ENCODE assay signal across 23 mouse cellular contexts in genomic region chr17:56273482-56273881, GRCm38 (mm10). TPM values are rescaled to one million over a fixed set of nuclear protein-coding genes. Genes with fewer than 3 reads are reported as not detected.
DNase-seq lines count a peak whose midpoint lies in the region; ATAC-seq and TF ChIP-seq lines count a peak whose summit lies in the region.
"Had no signal": no experiment of that assay in that cellular context is flagged by ENCODE, and none has a peak within 500 bp of the region (broad histone marks: within the 10 kb centered on the region; RNA-seq: fewer than 3 reads in every experiment).

No protein-coding gene starts in this region.

- H3K9ac ChIP-seq in heart, postnatal 0 days (replicated peaks; ENCODE audit: low read depth, low read length): no peak overlapping the region
- 0 out of 2 replicates have a peak overlapping the region, but pooled peaks have one; percentile 16 for H3K9ac ChIP-seq in liver, embryonic 15.5 days
- H3K9ac ChIP-seq in liver, embryonic 12.5 days: no peak overlapping the region
- H3K9ac ChIP-seq in intestine, postnatal 0 days (ENCODE audit: low read depth, low read length): no peak overlapping the region
- no peak overlapping the region for H3K9ac ChIP-seq in stomach, embryonic 15.5 days
- H3K9ac ChIP-seq: forebrain, postnatal 0 days; heart, embryonic 15.5 days; hindbrain, embryonic 15.5 days; neural tube, embryonic 12.5 days had no signal

- H3K4me3 ChIP-seq in heart, postnatal 0 days (ENCODE audit: low read depth, low read length): no peak overlapping the region
- no peak overlapping the region for H3K4me3 ChIP-seq in liver, embryonic 15.5 days (replicated peaks)
- no peak overlapping the region for H3K4me3 ChIP-seq in liver, embryonic 12.5 days
- H3K4me3 ChIP-seq in intestine, postnatal 0 days (ENCODE audit: low read depth, low read length): no peak overlapping the region
- no peak overlapping the region for H3K4me3 ChIP-seq in stomach, embryonic 15.5 days (replicated peaks)
- H3K4me3 ChIP-seq: erythroblast, embryonic 14.5 days; heart, embryonic 15.5 days; hindbrain, embryonic 15.5 days; neural tube, embryonic 12.5 days had no signal

- no peak overlapping the region for H3K4me2 ChIP-seq in heart, postnatal 0 days (ENCODE audit: low read depth, low read length)
- H3K4me2 ChIP-seq in liver, embryonic 15.5 days: no peak overlapping the region; the same call in 1 of the 2 replicates
- H3K4me2 ChIP-seq in liver, embryonic 12.5 days: no peak overlapping the region
- H3K4me2 ChIP-seq in intestine, postnatal 0 days (replicated peaks; ENCODE audit: low read depth): peak overlapping the region; percentile 13; the same call in 1 of the 2 replicates
- H3K4me2 ChIP-seq in stomach, embryonic 15.5 days: no peak overlapping the region
- H3K4me2 ChIP-seq: heart, embryonic 15.5 days; hindbrain, embryonic 15.5 days; lung, embryonic 14.5 days; neural tube, embryonic 12.5 days had no signal

- peaks cover 37% of the 10 kb centered on the region for H3K36me3 ChIP-seq in heart, postnatal 0 days (replicated peaks; ENCODE audit: control insufficient read depth, insufficient read depth, low read length)
- peaks cover 47% of the 10 kb centered on the region for H3K36me3 ChIP-seq in liver, embryonic 15.5 days (replicated peaks)
- peaks cover 43% of the 10 kb centered on the region for H3K36me3 ChIP-seq in liver, embryonic 12.5 days
- H3K36me3 ChIP-seq in intestine, postnatal 0 days (ENCODE audit: control insufficient read depth, insufficient read depth): peaks cover 45% of the 10 kb centered on the region
- H3K36me3 ChIP-seq in stomach, embryonic 15.5 days: peaks cover 17% of the 10 kb centered on the region
- H3K36me3 ChIP-seq: hindbrain, embryonic 15.5 days; neural tube, embryonic 12.5 days had no signal

- no peak for TF ChIP-seq CTCF in heart, postnatal 0 days (IDR thresholded peaks at IDR 0.05; ENCODE audit: low read depth)
- no peak for TF ChIP-seq CTCF in intestine, postnatal 0 days (IDR thresholded peaks at IDR 0.05; ENCODE audit: low read depth)

- intact Hi-C loops in heart, postnatal 25 days (cut with DNase I): no loop called here

- H3K4me1 ChIP-seq in heart, postnatal 0 days (ENCODE audit: control insufficient read depth, insufficient read depth): peaks cover 26% of the 10 kb centered on the region; the same call in 1 of the 2 replicates
- peaks cover 69% of the 10 kb centered on the region for H3K4me1 ChIP-seq in liver, embryonic 15.5 days (replicated peaks)
- peaks cover 64% of the 10 kb centered on the region for H3K4me1 ChIP-seq in liver, embryonic 12.5 days
- no peaks in the 10 kb centered on the region for H3K4me1 ChIP-seq in intestine, postnatal 0 days (replicated peaks; ENCODE audit: control insufficient read depth, insufficient read depth, low read length)
- peaks cover 24% of the 10 kb centered on the region; the same call in 1 of the 2 replicates for H3K4me1 ChIP-seq in stomach, embryonic 15.5 days

- TF ChIP-seq EP300 in heart, postnatal 0 days (IDR thresholded peaks at IDR 0.05; ENCODE audit: low read depth): no peak

- ATAC-seq in heart, postnatal 0 days (ENCODE audit: insufficient read depth, low read depth): no peak
- no peak for ATAC-seq in liver, embryonic 15.5 days (ENCODE audit: insufficient read depth)
- ATAC-seq in liver, embryonic 12.5 days: no peak
- no peak for ATAC-seq in intestine, postnatal 0 days
- no peak for ATAC-seq in stomach, embryonic 15.5 days (ENCODE audit: insufficient read depth, low FRiP score, low read depth)
- ATAC-seq: forebrain, postnatal 0 days had no signal

- no peaks in the 10 kb centered on the region for H3K9me3 ChIP-seq in heart, postnatal 0 days (replicated peaks; ENCODE audit: control insufficient read depth, low read length)
- no peaks in the 10 kb centered on the region for H3K9me3 ChIP-seq in liver, embryonic 15.5 days (replicated peaks)
- H3K9me3 ChIP-seq in liver, embryonic 12.5 days (replicated peaks): no peaks in the 10 kb centered on the region
- H3K9me3 ChIP-seq in intestine, postnatal 0 days (ENCODE audit: control insufficient read depth): no peaks in the 10 kb centered on the region
- H3K9me3 ChIP-seq in stomach, embryonic 15.5 days: no peaks in the 10 kb centered on the region
- H3K9me3 ChIP-seq: heart, embryonic 15.5 days; hindbrain, embryonic 15.5 days; neural tube, embryonic 12.5 days had no signal

- 73% methylated on average over 7 of the region's 7 CpGs for WGBS in heart, postnatal 0 days
- WGBS in liver, embryonic 15.5 days (ENCODE audit: insufficient replicate concordance): 79% methylated on average over 7 of the region's 7 CpGs
- 85% methylated on average over 7 of the region's 7 CpGs for WGBS in liver, embryonic 12.5 days (ENCODE audit: insufficient replicate concordance)
- WGBS in intestine, postnatal 0 days: 77% methylated on average over 7 of the region's 7 CpGs
- WGBS in stomach, embryonic 15.5 days: 89% methylated on average over 7 of the region's 7 CpGs

- no peaks in the 10 kb centered on the region for H3K27me3 ChIP-seq in heart, postnatal 0 days (ENCODE audit: control insufficient read depth, insufficient read depth, low read length)
- H3K27me3 ChIP-seq in liver, embryonic 15.5 days: no peaks in the 10 kb centered on the region
- H3K27me3 ChIP-seq in liver, embryonic 12.5 days (replicated peaks): no peaks in the 10 kb centered on the region
- H3K27me3 ChIP-seq in intestine, postnatal 0 days (replicated peaks; ENCODE audit: control insufficient read depth, insufficient read depth, low read length): no peaks in the 10 kb centered on the region
- no peaks in the 10 kb centered on the region for H3K27me3 ChIP-seq in stomach, embryonic 15.5 days (replicated peaks)
- H3K27me3 ChIP-seq: heart, embryonic 15.5 days; hindbrain, embryonic 15.5 days; neural tube, embryonic 12.5 days had no signal

- DNase-seq in heart, postnatal 0 days (ENCODE audit: low spot score): no peak
- no peak for DNase-seq in heart, postnatal 25 days (ENCODE audit: low spot score)
- DNase-seq in thymus, adult 18-20 months: no peak
- DNase-seq: adrenal gland, adult 8-10 months; cerebellum, adult 8-10 months; forebrain, postnatal 0 days; lung, embryonic 14.5 days; right cerebral cortex, postnatal 25 days had no signal

- H3K27ac ChIP-seq in heart, postnatal 0 days (ENCODE audit: low read depth): peak overlapping the region; percentile 23; the same call in 1 of the 2 replicates
- H3K27ac ChIP-seq in liver, embryonic 15.5 days (replicated peaks): peak overlapping the region; percentile 51; the same call in 1 of the 2 replicates
- H3K27ac ChIP-seq in liver, embryonic 12.5 days: no peak overlapping the region
- H3K27ac ChIP-seq in intestine, postnatal 0 days (ENCODE audit: low read depth, low read length): peak overlapping the region; percentile 17
- H3K27ac ChIP-seq in stomach, embryonic 15.5 days: peak overlapping the region; percentile 35; the same call in 1 of the 2 replicates
- H3K27ac ChIP-seq: hindbrain, embryonic 15.5 days; neural tube, embryonic 12.5 days had no signal

RNA-seq across cellular contexts. Expression of gene Ticam1, which starts 3.1 kb away (rescaled TPM):
- total RNA-seq in heart, postnatal 0 days (2014; rRNA removed; ENCODE audit: low replicate concordance): 12.3 and 13.8 TPM in 2 replicates
- polyA plus RNA-seq in heart, postnatal 0 days (2015; fragmentation: Nextera tagmentation; extraction: Ambion mirVana): 4.4 and 4.6 TPM in 2 replicates
- 1 to 10 TPM; 7.6 to 9.8 TPM for total RNA-seq in heart, postnatal 25 days (2021)
- 3.2 and 3.7 TPM in 2 replicates for polyA plus RNA-seq in liver, embryonic 15.5 days (2015; fragmentation: Nextera tagmentation; extraction: Ambion mirVana)
- 3.8 and 4.1 TPM in 2 replicates for polyA plus RNA-seq in liver, embryonic 12.5 days (2016; fragmentation: Nextera tagmentation; extraction: Ambion mirVana)
- polyA plus RNA-seq in intestine, postnatal 0 days (2015; fragmentation: Nextera tagmentation; extraction: Ambion mirVana): 15.8 and 16.0 TPM in 2 replicates
- polyA plus RNA-seq in stomach, embryonic 15.5 days (2015; fragmentation: Nextera tagmentation; extraction: Ambion mirVana): 6.6 and 7.8 TPM in 2 replicates

RNA-seq across cellular contexts. Expression of gene Fem1a, which starts 16.9 kb away (rescaled TPM):
- 82.1 and 84.3 TPM in 2 replicates for total RNA-seq in heart, postnatal 0 days (2014; rRNA removed; ENCODE audit: low replicate concordance)
- polyA plus RNA-seq in heart, postnatal 0 days (2015; fragmentation: Nextera tagmentation; extraction: Ambion mirVana): 29.5 and 37.1 TPM in 2 replicates
- total RNA-seq in heart, postnatal 25 days (2021): 100 to 1,000 TPM; 102 to 105 TPM
- polyA plus RNA-seq in liver, embryonic 15.5 days (2015; fragmentation: Nextera tagmentation; extraction: Ambion mirVana): 5.7 and 6.4 TPM in 2 replicates
- 10.2 and 10.7 TPM in 2 replicates for polyA plus RNA-seq in liver, embryonic 12.5 days (2016; fragmentation: Nextera tagmentation; extraction: Ambion mirVana)
- polyA plus RNA-seq in intestine, postnatal 0 days (2015; fragmentation: Nextera tagmentation; extraction: Ambion mirVana): 7.0 and 8.0 TPM in 2 replicates
- polyA plus RNA-seq in stomach, embryonic 15.5 days (2015; fragmentation: Nextera tagmentation; extraction: Ambion mirVana): 12.7 and 13.0 TPM in 2 replicates

RNA-seq across cellular contexts. Expression of gene Plin3, which starts 19.2 kb away (rescaled TPM):
- total RNA-seq in heart, postnatal 0 days (2014; rRNA removed; ENCODE audit: low replicate concordance): 76.8 and 78.5 TPM in 2 replicates
- 70.9 and 73.0 TPM in 2 replicates for polyA plus RNA-seq in heart, postnatal 0 days (2015; fragmentation: Nextera tagmentation; extraction: Ambion mirVana)
- total RNA-seq in heart, postnatal 25 days (2021): 100 to 1,000 TPM; 154 to 171 TPM
- 33.3 and 36.0 TPM in 2 replicates for polyA plus RNA-seq in liver, embryonic 15.5 days (2015; fragmentation: Nextera tagmentation; extraction: Ambion mirVana)
- 28.3 and 30.2 TPM in 2 replicates for polyA plus RNA-seq in liver, embryonic 12.5 days (2016; fragmentation: Nextera tagmentation; extraction: Ambion mirVana)
- 521 and 545 TPM in 2 replicates for polyA plus RNA-seq in intestine, postnatal 0 days (2015; fragmentation: Nextera tagmentation; extraction: Ambion mirVana)
- 90.7 and 93.1 TPM in 2 replicates for polyA plus RNA-seq in stomach, embryonic 15.5 days (2015; fragmentation: Nextera tagmentation; extraction: Ambion mirVana)

RNA-seq across cellular contexts. Expression of gene Arrdc5, which starts 26.6 kb away (rescaled TPM):
- not detected in 2 replicates for total RNA-seq in heart, postnatal 0 days (2014; rRNA removed; ENCODE audit: low replicate concordance)
- polyA plus RNA-seq in heart, postnatal 0 days (2015; fragmentation: Nextera tagmentation; extraction: Ambion mirVana): not detected in 2 replicates
- not detected for total RNA-seq in heart, postnatal 25 days (2021)
- polyA plus RNA-seq in liver, embryonic 15.5 days (2015; fragmentation: Nextera tagmentation; extraction: Ambion mirVana): not detected in 2 replicates
- polyA plus RNA-seq in liver, embryonic 12.5 days (2016; fragmentation: Nextera tagmentation; extraction: Ambion mirVana): not detected in 2 replicates
- not detected in 2 replicates for polyA plus RNA-seq in intestine, postnatal 0 days (2015; fragmentation: Nextera tagmentation; extraction: Ambion mirVana)
- not detected in 2 replicates for polyA plus RNA-seq in stomach, embryonic 15.5 days (2015; fragmentation: Nextera tagmentation; extraction: Ambion mirVana)
- total RNA-seq: adrenal gland, adult 8-10 months; forebrain, postnatal 0 days; gastrocnemius, adult 8-10 months; layer of hippocampus, postnatal 10 days; left cerebral cortex, postnatal 25 days; megakaryocyte progenitor cell, adult 5-6 weeks; MEL; midbrain, postnatal 0 days had no signal
- polyA plus RNA-seq: erythroblast, embryonic 14.5 days; forebrain, postnatal 0 days; heart, embryonic 15.5 days; hindbrain, embryonic 15.5 days; kidney, embryonic 14.5 days; lung, embryonic 14.5 days; midbrain, postnatal 0 days; neural tube, embryonic 12.5 days had no signal

RNA-seq across cellular contexts. Expression of gene Uhrf1, which starts 29.6 kb away (rescaled TPM):
- 26.8 and 33.8 TPM in 2 replicates for total RNA-seq in heart, postnatal 0 days (2014; rRNA removed; ENCODE audit: low replicate concordance)
- polyA plus RNA-seq in heart, postnatal 0 days (2015; fragmentation: Nextera tagmentation; extraction: Ambion mirVana): 13.2 and 14.4 TPM in 2 replicates
- 1 to 10 TPM; 3.7 to 4.3 TPM for total RNA-seq in heart, postnatal 25 days (2021)
- 96.8 and 109 TPM in 2 replicates for polyA plus RNA-seq in liver, embryonic 15.5 days (2015; fragmentation: Nextera tagmentation; extraction: Ambion mirVana)
- 153 and 154 TPM in 2 replicates for polyA plus RNA-seq in liver, embryonic 12.5 days (2016; fragmentation: Nextera tagmentation; extraction: Ambion mirVana)
- polyA plus RNA-seq in intestine, postnatal 0 days (2015; fragmentation: Nextera tagmentation; extraction: Ambion mirVana): 22.5 and 23.5 TPM in 2 replicates
- 103 and 110 TPM in 2 replicates for polyA plus RNA-seq in stomach, embryonic 15.5 days (2015; fragmentation: Nextera tagmentation; extraction: Ambion mirVana)
